Mouse (Mus musculus): ENCODE data around the gene Heatr9.

DNA sequence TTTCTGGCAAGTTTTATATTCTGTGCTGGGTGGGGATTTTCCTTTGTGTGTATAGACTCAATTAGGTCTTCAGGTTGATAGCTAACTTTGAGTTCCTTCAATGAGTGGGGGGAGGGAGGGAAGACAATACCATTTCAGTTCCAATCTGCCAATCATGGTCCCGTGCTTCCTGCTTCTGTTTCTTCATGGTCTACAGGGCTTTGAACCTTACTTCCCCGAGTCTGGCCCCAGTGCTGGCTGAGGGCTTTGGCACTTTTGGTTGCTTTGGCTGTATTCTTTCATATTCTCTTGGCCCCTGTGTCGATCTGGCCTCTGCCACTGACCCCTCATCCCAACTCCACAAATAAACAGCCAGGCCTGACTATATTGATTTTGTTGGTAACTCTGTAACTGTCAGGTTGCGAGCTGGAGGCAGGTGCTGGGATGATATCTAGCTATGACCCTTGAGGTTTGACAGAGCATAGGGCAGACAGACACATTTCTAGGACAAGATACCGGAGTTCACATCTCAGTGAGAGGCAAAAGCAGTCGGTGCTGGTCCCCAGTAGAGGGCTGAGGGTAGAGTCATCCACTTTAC, 40.4 kb upstream of the Heatr9 start:
- TF ChIP-seq USF1 (IDR thresholded peaks at IDR 0.05; ENCODE audit: low read depth) (no peak), CTCF (IDR thresholded peaks at IDR 0.05; ENCODE audit: control insufficient read depth, insufficient read depth, insufficient read length) (no peak), MYOG (IDR thresholded peaks at IDR 0.05; ENCODE audit: control insufficient read depth, extremely low read depth, insufficient read length) (no peak)

Data from C2C12 (cell line).